Mouse (Mus musculus) retina, adult 2 months (tissue): ENCODE data around the gene C2cd3.
A peak's percentile ranks its signal among the peaks of the same experiment; 100 is the strongest.

Experiments used
- DNase-seq: peaks from one replicate; pipeline ENCODE4 v3.0.0-alpha.2; 2012; ENCODE audit warnings: low read depth, low spot score

C2cd3 gene

DNA sequence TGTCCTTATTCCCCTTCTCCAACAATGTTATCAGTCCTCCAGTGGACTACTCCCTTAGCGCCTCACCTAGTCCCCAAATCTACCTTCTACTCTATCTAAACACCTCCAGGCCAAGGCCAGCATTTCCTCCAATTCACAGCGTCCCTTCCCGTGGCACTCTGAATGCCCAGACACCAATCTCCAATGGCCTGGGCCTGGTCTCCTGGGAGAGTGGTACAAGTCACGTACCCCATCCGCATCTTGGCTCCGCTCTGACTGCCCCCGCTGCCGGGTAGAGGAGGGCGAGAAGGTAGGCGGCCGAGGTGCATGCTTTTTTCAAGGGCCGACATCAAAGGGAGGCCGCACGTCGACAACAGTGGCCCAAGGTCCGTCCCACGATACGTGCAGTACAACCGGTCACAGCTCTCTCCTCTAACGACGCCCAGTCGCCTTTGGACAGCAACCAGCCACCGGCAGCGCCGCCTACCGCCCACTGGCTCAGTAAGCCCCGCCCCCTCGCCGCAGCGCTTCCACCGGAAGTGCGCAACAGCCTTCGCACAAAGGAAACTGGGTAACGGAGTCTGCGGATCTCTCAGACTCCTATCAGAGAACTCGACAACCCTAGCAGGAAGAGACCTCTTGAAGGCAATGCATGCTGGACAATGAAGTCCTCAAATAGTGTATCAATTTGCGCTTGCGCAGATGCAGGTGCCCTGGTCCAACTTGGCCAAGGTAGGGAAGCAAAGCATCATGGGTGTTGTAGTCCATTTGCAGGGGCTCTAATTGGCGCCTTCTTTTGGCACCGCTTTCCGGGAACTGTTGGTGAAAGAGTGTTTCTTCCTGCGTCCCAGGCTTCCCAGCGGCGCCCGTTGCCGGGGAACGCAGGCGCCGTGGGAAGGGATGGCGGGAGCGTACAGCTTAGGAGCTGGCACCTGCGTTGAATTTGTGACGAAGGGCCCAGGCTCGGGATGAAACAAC is at the start of gene C2cd3, which contains the start of gene Ppme1:
C2cd3 (plus strand) TSS at position 739 of the 957 bp plus-strand sequence.
Ppme1 (minus strand) TSS at position 813 of the 957 bp plus-strand sequence.
- DNase-seq = peak; percentile 99

DNA sequence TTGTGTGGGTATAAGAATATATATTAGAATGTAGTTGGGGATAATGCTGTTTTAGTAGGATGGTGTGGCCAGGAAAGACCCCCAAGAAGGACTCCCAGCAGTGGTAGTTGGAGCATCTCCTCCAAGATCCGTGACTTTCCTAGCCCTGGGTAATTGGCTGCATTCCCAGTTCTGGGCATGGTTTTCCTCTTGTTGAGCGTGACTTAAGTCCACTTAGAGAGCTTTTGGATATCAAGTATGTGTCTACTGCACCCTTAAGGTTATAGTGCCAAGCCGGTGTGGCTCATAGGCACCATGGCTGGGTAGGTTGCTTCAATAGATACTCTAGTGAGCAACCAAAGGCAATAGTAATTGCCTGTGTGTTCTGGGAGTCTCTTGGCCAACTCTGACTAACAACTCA is 48.3 kb upstream of the C2cd3 start:
- DNase-seq = no peak

GRCm38 (mm10) chr7:100325482-100325881 is 46.6 kb upstream of the C2cd3 start:
- no peak for DNase-seq

DNA sequence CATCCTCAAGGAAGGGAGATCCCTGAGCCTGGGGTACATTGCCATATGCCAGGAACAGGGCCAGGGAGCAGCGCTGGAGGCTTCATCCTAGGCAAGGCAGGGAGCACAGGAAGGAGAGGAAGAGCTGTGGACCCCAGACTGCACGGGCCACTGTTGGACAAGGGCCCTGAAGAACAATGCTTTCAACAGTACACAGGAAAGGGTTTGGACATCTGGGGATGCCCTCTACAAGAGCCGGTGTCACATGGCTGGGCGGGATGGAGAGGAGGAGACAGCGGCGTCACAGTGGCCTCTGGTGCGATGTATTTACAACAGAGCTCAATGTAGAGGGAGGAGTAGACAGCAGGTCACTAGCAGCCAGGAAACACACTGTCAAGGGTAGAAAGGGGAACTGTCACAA is 44.5 kb upstream of the C2cd3 start:
- DNase-seq = no peak

- no peak for DNase-seq
Measured at GRCm38 (mm10) chr7:100328636-100329035, 43.4 kb upstream of the C2cd3 start.

- no peak for DNase-seq
Measured at GRCm38 (mm10) chr7:100331269-100331668, 40.8 kb upstream of the C2cd3 start.

DNA sequence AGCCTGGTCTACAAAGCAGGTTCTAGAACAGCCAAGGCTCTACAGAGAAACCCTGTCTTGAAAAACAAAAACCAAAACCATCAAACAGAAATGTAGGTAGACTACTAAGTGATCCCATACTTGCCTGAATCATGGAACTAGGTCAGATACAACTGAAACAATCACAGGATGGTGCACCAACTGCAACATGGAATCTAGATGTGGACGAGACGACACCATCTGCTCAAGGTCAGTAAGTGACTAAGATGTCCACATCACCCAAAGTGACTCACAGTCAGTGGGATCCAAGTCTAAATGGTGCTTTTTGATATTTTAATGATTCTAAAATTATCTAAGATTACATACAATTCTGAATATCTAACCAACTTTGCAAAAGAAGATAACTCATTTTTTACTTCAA is 36.1 kb upstream of the C2cd3 start:
- no peak for DNase-seq

GRCm38 (mm10) chr7:100354984-100355383 is 17.0 kb upstream of the C2cd3 start:
- no peak for DNase-seq

- DNase-seq = no peak
Measured at GRCm38 (mm10) chr7:100356324-100356723, 15.7 kb upstream of the C2cd3 start.

GRCm38 (mm10) chr7:100356768-100357167 is 15.3 kb upstream of the C2cd3 start:
- no peak for DNase-seq

DNA sequence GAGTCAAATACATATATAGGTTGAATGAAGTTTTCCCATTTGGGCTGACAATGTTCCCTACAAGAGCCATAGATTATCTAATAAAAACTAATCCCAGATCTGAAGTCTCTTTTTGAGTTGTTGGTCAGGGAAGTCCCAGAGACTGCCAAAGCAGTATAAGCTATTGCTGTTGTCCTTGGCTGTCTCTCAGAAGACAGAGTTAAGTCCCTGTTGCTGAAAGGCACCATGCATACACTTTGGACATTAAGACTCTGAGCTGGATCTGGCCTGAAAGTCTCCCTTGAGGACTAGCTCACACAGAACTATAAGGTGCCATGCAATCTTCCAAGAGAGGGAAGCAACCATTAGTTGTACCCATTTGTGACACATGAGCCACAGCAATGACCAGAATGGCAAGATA is 14.2 kb upstream of the C2cd3 start:
- no peak for DNase-seq

GRCm38 (mm10) chr7:100363162-100363561 is 8.9 kb upstream of the C2cd3 start:
- DNase-seq = no peak

DNA sequence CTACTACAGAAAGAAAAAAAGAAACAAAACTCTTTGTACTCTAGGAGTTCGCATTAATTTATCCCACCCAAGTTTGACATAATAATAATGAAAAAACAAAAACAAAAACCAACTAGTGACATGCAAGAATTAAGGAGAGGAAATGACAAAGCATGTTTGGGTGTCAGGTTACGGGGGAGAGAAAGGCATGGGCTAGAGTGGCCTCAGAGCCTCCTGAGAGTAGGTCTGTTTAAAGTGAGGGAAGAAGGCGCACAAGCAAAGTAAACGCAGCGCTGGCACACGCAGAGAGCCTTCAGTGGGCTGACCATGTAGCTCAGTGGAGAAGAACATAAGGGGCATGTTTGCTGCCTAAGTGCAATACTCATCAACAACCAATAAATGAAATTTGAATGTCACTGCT is 7.1 kb upstream of the C2cd3 start:
- no peak for DNase-seq

- DNase-seq = no peak
Measured at GRCm38 (mm10) chr7:100372452-100372980, 483 bp downstream of the C2cd3 start.

DNA sequence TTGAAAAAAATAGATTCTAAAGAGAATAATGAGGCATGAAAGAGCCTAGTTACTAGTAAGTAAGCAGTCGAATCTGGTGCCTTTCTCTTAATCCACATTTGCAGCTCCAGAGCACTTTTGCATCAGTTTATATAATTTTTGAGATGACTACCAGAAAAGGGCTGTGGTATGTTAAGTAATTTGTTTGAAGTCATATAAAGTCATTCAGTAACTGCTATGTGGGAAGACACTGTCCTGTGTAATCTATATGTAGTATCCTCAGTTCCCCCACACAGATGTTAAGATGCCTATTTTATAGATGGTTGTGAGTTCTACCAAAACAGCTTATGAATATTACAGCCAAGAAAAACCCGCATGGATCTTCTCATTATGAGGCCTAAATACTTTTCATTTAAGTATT is 6.2 kb downstream of the C2cd3 start:
- no peak for DNase-seq

DNA sequence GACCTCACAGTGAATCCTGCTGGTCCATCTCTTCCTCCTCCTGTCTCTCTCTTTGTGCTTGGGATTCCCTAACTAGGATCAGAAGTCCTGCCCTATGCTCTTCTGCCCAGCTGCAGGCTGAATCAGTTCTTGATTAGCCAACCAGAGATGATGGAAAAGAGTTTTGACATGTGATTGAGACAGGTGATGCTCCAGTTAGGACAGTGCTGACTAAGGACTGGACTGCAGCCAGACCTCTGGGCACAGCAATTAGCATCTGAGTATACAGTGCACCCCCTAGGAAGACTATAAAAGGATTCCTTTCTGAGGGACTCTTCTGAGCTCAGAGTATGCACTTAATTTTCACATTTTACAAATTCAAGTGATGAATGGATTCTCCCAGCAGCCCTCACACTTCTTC is 9.1 kb downstream of the C2cd3 start:
- DNase-seq = no peak

- no peak for DNase-seq
Measured at GRCm38 (mm10) chr7:100383207-100383606, 11.2 kb downstream of the C2cd3 start.

DNA sequence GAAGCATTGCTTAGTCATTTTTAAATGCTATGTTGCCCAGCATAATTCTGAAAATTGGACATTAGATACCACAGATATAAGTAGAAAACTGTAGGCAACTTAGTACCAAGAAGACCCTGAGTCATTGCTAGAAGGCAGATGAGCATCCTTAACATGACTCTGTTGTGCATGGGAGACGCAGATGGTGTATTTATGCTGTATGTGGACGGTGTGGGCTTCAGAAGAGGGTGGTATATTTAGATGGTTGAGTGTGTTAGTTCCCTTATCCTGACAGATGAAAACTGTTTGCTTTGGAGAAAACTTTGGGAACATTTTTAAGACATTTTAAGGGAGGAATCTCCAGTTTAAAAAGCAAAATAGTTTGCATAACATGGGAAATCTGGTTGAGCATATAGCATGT is 16.1 kb downstream of the C2cd3 start:
- DNase-seq = no peak

DNA sequence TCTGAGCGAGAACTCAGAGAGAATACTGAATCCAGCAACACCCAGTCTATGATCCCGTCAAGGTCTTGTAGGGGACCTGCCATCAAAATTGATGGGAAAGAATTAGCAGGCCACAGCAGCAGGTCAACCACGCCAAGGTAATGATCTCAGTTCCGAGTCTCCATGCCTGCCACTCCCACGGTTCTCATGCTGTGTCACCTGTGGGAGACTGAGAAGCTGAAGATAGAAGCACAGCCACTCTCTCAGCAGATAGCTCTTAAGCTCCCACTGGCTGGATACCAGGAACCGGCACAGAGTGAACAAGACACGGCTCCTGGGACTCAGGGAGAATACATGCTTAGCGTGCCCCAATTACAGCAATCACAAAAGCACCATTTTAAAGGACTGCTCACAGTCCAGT is 18.1 kb downstream of the C2cd3 start:
- no peak for DNase-seq

GRCm38 (mm10) chr7:100392265-100392664 is 20.2 kb downstream of the C2cd3 start:
- no peak for DNase-seq

DNA sequence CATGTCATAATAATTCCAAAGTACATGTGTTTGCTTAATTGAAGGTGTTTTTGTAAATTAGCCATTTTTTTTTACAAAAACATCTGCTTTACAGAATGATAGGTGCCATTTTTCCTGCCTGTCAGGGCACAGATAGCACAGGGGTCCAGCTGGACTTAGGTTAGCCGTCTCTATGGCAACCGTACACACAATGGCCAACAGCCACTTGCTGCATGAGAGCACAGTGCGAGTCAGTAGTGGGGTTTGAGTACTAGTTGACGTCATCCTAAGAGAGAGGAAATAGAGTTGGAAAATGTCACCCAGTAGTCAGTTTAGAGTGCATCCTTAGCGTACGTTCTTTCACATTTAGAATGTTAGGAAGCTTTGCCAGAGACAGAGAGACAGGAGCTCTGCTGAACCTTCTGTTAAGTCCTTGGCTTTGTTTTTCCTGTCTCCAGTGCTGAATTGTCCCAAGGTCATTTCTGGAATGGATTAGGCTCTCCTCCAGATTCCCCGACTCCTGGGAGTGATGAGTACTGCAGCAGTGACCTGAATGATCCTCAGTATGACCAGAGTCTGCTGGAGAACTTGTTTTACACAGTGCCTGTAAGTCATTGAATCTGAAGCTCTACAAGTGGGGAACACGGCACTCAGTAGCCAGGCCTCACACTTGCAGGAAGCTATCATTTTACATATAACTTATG is 27.3 kb downstream of the C2cd3 start:
- DNase-seq = no peak

- no peak for DNase-seq
Measured at GRCm38 (mm10) chr7:100400899-100401539, 29.0 kb downstream of the C2cd3 start.
